Mouse (Mus musculus) lung, postnatal 14 days (tissue): ENCODE data around the gene Kif3b.
"Not testable (repeated sequence)": the region's sequence is repeated elsewhere in the genome, so short reads cannot be mapped to it uniquely, and the experiment has no call there.

Experiments used
- DNase-seq: peaks from one replicate; pipeline ENCODE4 v3.0.0; 2021

Gene Kif3b

GRCm38 (mm10) chr2:153290938-153291928 lies at the start of gene Kif3b:
Kif3b (plus strand) TSS chr2:153291413.
- peak; percentile 89 for DNase-seq

GRCm38 (mm10) chr2:153242156-153242555 lies 49.1 kb upstream of the Kif3b start:
- no peak for DNase-seq

DNA sequence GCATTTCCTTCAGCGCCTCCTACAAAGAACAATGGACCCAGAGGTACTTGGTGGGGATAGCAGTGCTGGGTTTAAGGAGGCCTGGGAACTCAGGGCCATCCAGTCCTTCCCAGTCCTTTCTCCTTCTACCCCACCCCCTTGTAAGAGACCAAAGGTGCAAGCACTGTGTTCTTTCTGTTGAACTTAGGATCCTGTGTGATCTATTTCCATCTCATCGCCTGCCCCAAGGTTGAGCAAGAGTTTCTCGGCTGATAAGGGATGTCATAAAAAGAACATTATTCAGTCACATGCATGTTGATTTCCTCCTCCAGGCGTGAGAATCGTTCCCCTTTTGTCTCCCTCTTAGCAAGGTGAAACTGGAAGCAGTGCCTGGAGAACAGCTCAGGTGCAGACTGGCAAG lies 41.5 kb upstream of the Kif3b start:
- DNase-seq, result no peak

DNA sequence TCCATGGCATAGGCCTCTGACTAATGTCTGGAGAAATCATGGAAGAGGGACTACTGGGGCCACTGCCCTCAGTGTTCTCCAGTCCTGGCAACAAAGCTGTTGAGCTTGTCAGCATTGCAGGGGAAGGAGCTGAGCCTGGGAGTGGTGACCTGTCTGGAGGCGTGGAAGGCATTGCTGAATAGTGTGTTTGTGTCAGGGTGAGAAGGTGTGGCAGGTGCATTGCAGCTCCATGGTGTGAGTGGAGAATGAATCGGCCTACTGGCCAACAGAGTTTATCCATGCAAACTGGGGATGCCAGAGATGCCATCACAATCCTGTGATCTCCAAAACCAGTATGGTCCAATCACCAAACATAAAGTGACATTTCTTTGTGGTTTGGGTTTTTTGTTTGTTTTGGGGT lies 34.6 kb upstream of the Kif3b start:
- DNase-seq, result no peak

- DNase-seq, result no peak
Measured at GRCm38 (mm10) chr2:153259030-153259863, 32.0 kb upstream of the Kif3b start.

GRCm38 (mm10) chr2:153259864-153260674 lies 31.1 kb upstream of the Kif3b start:
- no peak for DNase-seq

DNA sequence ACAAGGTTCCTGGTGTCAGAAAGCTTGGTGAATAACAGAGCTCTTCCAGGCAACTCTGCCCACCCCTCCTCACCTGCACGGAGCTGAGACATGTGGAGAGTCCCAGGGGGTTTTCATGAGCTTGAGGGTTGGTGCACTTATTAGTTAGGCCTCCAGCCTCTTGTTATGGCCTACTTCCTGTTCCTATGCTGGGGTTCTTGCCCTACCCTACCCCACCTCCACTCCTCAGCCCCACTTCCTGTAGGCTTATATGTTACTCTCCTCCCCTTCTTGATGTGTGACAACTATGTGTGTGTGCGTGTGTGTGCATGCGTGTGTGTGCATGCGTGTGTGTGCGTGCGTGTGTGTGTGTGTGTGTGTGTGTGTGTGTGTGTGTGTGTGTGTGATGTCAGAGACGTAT lies 28.2 kb upstream of the Kif3b start:
- no peak for DNase-seq

DNA sequence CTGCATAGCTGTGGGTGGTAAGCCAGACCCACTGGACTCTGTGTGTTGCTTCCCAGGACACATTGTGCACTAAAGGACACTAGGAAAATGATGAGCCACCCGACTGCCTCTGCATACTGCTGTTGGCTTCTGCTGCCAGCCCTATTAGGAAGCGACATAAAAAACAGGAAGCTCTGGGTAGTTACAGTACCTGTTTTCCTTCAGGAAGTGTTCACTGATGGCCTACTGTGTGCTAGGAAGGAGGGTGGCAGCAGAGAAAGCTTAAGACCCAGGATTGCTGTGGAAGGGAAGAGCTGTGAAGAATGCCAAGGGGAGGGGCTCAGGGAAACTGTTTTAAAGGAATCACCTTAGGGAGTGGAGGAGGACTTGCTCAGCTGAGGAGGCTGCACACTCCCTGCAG lies 23.9 kb upstream of the Kif3b start:
- DNase-seq, result no peak

DNA sequence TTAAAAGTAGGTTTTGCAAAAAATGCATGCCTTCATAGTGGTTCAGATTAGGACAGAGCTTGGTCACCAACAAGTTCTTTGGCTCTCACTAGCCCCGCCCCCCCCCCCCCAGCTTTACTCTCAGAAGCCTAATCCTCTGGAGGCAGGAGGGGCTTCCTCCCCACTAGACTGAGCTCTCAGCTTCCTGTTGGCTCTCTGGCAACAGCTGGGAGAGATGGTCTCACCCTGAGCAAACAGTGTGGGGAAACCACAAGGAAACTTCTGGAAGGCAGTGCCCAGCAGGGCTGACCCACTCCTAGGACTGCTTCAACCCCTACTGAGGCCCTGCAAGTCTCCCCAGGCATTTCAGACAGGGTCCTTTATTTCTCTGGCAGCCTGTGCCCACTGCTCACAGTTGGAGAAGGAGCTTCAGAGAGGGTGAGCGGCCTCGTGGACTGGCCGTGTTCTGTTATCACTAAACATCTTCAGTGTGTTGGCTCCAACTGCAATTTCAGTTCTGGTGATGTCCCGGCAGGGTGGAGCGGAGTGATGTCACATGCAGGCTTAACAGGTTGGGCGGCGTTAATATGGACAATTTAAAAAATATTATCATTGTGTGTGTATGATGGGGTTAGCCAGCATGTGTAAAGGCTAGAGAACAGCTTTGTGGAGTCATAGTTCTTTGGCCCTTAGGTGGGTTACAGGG lies 20.8 kb upstream of the Kif3b start:
- not testable (repeated sequence) for DNase-seq

DNA sequence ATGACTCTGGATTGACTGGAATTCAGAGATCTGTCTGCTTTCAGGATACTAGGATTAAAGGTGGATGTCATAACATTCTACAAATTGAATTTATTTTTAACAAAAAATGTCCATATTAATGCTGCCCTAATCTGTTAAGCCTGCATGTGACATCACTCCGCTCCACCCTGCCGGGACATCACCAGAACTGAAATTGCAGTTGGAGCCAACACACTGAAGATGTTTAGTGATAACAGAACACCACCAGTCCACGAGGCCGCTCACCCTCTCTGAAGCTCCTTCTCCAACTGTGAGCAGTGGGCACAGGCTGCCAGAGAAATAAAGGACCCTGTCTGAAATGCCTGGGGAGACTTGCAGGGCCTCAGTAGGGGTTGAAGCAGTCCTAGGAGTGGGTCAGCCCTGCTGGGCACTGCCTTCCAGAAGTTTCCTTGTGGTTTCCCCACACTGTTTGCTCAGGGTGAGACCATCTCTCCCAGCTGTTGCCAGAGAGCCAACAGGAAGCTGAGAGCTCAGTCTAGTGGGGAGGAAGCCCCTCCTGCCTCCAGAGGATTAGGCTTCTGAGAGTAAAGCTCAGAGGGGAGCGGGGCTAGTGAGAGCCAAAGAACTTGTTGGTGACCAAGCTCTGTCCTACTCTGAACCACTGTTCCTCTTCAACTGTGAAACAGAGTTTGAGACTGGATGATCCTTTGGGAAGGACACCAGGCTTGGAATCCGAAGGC lies 16.9 kb upstream of the Kif3b start:
- peak; percentile 15 for DNase-seq

DNA sequence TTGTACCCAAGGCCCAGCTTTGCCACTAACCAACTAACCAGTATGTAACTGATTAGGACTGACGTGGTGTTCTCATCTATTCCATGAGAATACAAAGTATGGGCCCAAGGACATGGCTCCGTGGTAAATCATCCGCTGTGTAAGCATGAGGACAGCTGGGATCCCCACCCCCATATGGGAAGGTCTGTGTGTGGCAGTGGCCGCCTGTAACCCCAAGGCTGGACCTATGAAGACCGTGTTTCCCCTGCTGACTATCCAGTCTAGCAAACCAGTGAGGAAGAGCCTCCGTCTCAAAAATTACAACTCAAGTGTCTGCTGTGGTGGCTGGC lies 16.3 kb upstream of the Kif3b start:
- no peak for DNase-seq

DNA sequence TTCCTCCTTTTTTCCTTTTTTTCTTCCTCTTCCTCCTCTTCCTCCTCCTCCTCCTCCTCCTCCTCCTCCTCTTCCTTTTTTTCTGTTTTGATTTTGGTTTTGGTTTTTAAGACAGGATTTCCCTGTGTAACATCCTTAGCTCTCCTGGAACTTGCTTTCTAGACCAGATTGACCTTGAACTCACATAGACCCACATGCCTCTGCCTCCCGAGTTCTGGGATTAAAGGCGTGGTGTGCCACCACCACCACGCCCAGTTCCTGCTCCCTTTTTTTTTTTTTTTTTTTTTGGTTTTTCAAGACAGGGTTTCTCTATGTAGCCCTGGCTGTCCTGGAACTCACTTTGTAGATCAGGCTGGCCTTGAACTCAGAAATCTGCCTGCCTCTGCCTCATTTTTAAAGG lies 15.6 kb upstream of the Kif3b start:
- DNase-seq, result not testable (repeated sequence)

GRCm38 (mm10) chr2:153276440-153276839 lies 14.8 kb upstream of the Kif3b start:
- DNase-seq, result no peak

- not testable (repeated sequence) for DNase-seq
Measured at GRCm38 (mm10) chr2:153276846-153277245, 14.4 kb upstream of the Kif3b start.

DNA sequence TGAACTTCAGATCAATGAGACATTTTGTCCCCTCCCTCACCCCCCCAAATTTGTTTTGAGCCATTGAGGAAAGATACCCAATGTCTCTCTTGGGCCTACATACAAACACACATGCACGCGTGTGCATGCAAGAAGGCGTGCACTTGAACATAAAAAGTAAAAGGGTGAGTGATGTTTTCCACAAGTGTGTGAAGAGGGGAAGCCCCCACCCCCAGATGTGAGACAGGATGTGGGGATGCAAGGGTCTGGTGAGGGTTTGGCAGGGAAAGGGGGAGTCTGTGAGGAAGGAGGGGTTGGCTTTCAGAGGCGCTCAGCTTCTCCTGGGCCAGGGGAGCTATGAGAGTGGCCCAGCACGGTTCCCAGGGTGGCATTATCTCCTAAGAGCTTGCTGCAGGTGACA lies 12.9 kb upstream of the Kif3b start:
- DNase-seq, result no peak

DNA sequence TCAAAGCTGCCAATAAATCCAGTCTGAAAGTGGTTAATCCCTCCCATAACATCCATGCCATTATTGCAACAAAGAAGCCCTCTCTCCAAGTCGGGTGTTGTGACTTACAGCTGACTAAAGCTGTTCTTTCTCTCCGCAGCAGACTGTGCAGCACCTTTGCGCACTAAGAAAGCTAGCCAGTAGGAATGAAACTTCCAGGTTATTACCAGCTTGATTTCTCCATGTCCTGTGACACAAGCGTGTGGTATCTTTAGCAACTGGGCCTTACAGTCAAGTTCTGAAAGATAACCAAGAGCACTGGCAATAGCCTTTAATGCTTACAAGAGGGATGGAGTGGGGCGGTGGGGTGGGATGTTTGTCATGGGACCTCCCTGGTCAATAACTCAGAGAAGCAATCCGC lies 7.3 kb upstream of the Kif3b start:
- DNase-seq, result no peak

GRCm38 (mm10) chr2:153286524-153286923 lies 4.7 kb upstream of the Kif3b start:
- DNase-seq, result no peak

DNA sequence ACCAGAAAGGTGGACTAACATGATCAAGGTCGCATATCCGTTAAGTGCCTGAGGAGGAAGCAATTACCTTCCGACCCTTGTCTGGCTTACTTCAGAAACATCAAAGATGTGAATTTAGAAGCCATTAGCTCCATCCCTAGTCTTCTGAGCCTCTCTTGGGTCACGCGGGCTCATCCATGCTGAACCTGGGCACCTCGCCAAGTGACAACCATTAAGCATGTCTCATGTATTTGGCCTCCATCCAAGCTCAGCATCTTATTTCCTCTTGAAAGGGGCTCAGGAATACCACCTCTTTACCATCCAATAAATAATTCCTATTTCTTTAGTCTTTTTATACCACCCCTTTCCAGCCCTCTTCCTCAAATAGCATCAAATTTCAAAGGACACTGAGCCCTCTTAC lies 3.4 kb upstream of the Kif3b start:
- peak; percentile 34 for DNase-seq

DNA sequence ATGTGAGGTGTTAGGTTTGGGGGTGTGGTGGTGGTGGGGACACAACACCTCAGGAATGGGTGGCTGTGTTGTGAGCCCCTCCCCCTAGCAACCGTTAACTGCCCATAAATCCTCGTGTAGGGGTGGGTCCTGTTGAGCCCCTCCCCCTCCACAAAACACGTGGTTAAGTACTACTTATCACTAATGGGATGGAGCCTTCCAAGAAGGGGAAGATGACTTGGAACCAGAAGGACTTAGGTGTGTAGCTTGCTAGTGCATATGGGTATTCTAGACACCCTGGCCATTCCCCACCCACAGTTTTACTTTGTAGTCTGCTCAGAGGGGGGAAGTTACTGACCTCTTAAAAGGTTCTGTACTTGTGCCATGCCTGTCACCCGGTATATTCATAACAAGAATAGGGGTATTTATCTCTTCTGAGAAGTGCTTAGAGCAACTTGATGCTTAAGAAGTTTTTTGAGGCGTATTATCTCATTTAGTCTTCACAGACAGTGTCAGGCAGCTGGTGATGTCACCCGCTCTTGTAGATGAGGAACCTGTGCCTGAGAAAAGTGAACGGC lies 1.2 kb downstream of the Kif3b start:
- DNase-seq, result peak; percentile 15

- DNase-seq, result no peak
Measured at GRCm38 (mm10) chr2:153295196-153295595, 4.0 kb downstream of the Kif3b start.

DNA sequence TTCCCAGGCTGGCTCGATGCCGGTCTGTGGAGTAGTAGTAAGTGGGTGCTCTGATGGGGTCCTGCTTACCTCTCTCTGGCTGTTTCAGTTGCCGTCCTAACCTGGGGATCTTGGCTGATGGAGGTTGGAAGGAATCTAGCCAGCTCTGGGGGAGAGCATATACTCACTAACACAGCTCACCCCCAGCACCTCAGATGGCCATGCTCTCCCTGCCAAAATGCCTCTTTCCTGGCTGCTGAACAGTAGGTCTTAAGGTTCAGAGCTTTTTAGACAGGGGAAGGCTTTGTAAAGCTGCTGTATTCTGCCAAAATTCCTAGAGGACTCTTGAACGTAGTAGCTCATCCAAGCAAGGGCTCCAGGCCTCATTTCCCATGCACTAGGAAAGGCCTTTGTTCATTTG lies 6.6 kb downstream of the Kif3b start:
- DNase-seq, result no peak
